Mouse (Mus musculus) olfactory bulb, adult 2 months (tissue): ENCODE data around the gene Cdh13.

ENCODE experiments used
- CTCF ChIP-seq: fragments of 200-500 bp; IDR thresholded peaks from 2 replicates; pipeline ENCODE4 v1.5.1; 2012; ENCODE audit warnings: low read depth, mild to moderate bottlenecking, low read length, moderate library complexity; ENCODE audit not compliant: insufficient read depth
- POLR2A ChIP-seq: fragments of 200-500 bp; IDR thresholded peaks from 2 replicates; pipeline ENCODE4 v1.6.1; 2012; ENCODE audit warnings: mild to moderate bottlenecking, low read depth, low read length, moderate library complexity; ENCODE audit not compliant: insufficient read depth

GRCm38 (mm10) chr8:118334933-118335332 lies 51.4 kb downstream of the Cdh13 start:
- TF ChIP-seq CTCF (no peak), POLR2A (no peak)
